Mouse (Mus musculus): ENCODE measurements around the gene Tanc1.
"Not testable (repeated sequence)": the region's sequence is repeated elsewhere in the genome, so short reads cannot be mapped to it uniquely, and the experiment has no call there.

Tanc1 gene

DNA sequence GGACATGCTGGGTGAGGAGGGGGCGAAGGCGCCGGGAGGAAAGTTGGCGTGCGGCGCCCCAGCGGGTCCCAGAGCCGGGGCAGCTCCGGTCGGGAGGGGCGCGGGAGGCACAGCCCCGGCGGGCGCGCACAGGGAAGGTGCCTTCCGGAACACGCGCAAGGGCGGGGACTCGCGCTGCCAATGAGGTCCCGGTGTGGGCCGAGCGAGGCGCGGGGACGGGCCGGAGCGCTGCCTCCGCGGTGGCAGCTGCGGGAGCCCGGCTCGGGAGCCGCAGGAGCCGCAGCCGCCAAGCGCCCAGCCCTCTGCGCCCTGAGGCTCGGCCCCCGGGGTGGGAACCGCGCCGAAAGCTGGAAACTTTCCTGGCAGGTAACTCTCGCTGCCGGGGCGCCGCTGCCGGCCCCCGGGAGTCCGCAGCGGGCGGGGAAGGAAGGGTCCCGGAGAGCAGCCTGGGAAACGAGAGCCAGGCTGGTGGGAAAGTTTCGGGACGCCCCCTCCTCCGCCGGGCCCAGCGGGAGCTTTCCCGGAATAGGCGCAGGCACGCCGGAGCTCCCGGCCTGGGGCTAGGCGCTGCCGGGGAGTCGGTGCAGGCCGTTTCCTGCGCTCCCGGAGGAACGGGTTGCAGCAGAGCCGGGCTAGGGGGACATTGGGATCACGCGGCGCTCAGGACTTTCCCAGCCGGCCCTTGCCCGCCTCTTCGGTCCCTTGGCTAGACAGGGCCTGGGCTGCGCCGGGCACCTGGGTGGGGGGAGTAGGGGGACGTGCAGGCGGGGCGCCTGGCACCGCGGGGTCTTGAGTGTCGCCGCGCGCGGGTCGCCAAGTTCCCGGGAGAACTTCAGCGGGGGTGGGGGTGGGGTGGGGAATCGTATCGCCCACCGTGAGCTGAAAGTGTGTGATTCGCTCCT, at the start of gene Tanc1:
TSS of gene Tanc1 (plus strand) at position 212 of the 902 bp plus-strand sequence.
- peak; percentile 91 for DNase-seq (ENCODE audit: low spot score)

DNA sequence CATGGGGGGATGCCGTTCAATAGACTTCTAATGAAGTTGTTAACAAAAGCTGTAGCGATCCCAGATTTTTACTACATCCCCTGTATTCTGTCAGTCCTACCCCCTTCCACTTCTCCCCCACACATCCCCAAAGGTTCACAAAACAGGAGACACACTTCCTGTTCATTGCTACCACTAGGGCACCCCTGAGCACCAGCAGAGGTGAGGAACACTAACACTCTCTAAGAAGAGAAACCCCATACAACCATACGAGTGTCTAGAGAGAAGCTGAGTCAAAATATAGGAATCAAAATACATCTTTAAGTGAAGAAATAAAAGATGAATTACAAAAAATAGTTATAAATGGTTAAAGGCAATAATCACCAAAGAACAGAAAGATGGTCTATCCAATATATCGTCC, 49.6 kb upstream of the Tanc1 start:
- DNase-seq (ENCODE audit: low spot score): no peak

DNA sequence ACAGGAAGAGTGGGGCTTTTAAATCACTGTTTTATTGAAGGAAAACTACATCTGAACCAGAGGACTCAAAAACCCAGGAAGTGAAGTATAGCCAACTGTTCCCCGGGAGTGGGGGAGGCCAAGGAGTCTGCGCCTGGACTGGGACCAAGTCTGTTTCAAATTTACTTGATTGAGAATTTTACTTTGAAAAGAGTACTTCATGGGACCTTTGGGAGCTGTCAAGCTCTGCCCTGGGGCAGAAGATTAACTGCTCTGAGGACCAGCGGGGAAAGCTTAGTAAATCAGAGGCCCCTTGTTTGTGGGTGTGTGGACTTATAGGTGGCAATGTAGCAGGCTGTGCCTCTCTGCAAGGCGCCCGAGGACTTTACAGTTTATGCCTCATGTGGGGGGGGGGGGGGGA, 49.1 kb upstream of the Tanc1 start:
- DNase-seq (ENCODE audit: low spot score): no peak

DNA sequence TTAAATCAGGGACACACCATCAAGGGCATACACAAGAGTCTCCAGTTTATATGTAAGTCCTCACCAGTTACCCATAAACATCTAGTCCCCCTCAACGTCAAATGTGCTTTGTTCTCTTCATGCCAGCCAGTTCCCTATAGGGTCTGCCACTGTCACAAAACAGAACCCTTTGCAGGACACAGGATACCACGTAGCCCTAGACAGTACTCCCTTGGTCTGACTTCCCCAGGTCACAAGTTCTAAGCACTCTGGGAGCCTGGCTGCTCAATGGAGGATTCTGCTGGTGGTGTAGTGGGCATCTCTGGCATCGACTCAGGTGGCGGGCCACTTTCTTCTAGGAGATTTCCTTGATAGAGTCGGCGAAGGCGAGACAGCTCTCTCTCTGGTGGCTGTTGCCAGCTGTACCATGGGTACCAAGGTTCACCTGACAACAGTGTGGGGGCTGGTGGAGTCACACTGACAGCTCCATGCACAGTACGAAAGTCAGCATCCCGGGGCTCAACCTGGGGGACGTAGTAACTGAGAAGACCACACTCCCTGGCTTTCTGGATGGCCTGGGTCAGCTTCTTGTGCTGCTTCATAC, 47.7 kb upstream of the Tanc1 start:
- not testable (repeated sequence) for DNase-seq (ENCODE audit: low spot score)

DNA sequence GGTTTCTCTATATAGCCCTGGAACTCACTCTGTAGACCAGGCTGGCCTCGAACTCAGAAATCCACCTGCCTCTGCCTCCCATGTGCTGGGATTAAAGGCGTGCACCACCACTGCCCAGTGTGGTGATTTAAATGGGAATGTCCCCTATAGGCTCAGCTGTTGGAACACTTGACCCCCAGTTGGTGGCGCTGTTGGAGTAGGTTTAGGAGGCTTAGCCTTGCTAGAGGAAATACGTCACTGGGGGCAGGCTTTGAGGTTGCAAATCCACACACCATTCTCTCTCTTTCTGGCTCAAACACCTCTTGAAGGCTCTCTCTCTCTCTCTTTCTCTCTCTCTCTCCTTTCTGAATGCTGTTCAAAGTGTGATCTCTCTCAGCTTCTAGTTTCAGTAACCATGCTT, 46.9 kb upstream of the Tanc1 start:
- no peak for DNase-seq (ENCODE audit: low spot score)

DNA sequence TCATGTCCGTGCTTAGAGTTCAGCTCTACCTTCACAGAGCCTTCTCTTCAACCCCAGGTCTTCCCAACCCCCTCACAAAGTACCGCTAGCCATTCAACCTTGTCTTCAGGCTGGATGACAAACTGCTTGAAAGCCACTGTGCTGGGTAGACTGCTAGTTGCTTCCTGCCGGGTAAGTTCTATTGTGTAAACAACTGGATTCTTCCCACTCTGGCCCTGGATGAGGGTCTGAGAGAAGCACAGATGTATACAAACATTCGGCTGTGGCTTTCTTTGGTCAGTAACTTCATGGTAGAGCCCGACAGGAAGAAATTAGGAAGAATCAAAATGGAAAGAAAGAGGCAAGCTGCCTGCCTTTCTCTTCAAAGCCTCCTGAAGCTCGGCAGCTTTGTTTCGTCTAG, 30.9 kb upstream of the Tanc1 start:
- DNase-seq (ENCODE audit: low spot score): no peak

DNA sequence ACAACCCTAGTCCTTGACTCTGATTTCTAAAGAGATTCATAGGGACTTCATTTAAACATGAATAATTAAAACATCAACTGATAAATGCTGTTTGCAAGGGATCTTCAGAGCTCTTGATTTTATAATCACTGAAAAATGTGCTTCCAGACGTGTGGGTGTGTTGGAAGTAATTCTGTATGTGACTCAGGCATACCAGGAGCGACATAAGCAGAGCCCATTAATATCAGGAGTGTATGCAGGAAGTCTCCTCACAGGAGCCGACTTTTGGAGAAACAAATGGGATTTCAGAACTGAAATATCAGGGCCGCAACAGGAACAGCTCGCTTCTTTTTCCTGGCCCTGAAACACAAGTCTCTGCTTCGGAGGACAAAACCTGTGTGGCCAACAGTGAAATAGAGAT, 27.9 kb upstream of the Tanc1 start:
- no peak for DNase-seq (ENCODE audit: low spot score)

DNA sequence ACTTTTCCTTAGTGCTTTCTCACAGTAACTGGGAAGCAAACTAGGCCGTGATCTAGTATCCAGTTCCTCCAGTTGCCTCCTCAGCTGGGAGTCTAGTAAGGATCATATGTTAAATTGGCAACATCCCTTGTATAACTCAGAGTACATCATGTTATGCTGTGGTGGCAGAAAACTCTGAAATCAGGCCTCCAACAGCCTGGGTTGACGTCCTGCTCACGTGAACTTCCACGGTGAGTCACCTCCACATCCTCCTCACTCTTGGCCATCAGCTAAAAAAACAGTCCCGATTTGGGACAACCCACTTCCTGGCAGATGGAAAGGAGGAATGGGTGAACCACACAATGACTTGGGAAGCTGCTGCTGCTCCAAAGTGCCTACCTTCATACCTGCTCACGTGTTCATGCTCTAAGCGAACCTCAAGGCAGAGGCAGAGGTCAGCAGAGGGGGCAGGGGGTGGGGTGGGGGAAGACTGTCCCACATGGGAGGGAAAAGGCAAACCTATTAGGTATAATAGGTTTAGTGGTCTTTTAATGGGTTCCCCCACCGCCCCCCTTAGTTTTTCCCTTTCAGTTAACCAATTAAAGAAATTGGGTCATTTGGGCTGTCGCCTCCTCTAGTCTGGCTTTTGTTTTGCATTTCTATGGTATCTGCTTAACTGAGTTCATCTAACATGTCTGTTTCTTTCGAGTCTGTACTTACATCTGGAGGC, 24.3 kb upstream of the Tanc1 start:
- no peak for DNase-seq (ENCODE audit: low spot score)

DNA sequence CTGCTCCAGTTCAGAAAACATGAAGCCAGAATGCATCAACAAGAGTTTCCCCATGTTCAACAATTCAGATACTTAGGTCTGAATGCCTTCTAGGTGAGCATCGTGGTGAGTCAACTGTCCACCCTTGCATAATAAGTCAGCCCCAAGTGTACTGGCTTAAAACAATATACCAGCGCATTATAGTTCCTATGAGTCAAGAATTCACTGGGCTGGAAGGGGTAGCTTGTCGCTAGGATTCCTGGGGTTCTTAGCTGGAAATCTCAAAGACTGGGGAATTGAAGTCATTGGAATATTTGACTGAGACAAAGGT, 23.8 kb upstream of the Tanc1 start:
- no peak for DNase-seq (ENCODE audit: low spot score)

DNA sequence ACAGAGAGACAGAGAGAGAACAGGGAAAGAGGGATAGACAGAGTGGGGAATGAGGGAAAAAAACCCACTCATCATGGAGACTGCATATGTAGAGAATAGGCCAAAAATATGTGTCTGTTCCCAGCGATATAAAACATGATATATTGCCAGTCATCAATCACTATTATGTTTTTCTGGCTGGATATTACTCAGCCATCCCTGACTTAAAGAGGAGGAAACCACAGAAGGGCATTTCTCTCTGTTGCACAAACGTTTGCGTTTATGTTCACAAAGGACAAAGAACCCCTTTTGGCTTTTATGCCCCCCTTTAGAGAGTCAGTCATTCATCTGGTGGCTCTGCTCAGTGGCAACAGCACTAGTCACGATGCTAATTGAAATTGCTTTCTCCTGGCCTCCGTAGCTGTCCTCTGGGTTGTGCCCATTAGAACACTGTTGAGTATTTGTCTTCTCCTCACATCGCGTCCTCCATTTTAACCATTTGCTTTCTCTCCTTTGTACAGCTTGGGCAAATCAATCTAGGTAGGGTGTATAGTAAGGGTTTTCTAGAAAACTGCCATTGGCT, 18.4 kb upstream of the Tanc1 start:
- DNase-seq (ENCODE audit: low spot score): no peak

DNA sequence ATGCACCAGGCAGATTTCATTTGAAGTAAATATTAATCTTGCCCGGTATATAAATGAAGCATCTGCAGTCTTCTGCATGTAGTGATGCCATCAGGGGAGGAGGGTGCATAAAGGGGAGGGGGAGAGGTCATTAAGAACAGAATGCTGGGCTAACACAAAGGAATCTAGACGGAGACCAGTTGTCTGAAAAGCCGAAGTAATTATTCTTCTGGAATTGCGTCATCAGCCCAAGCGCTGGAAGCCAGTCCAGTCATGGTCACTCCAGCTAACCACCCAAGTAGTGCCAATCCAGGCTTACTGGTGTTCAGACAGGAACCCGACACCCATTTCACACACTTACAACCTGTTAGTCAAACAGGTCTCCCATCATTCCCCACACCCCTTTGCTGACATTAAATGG, 17.7 kb upstream of the Tanc1 start:
- no peak for DNase-seq (ENCODE audit: low spot score)

DNA sequence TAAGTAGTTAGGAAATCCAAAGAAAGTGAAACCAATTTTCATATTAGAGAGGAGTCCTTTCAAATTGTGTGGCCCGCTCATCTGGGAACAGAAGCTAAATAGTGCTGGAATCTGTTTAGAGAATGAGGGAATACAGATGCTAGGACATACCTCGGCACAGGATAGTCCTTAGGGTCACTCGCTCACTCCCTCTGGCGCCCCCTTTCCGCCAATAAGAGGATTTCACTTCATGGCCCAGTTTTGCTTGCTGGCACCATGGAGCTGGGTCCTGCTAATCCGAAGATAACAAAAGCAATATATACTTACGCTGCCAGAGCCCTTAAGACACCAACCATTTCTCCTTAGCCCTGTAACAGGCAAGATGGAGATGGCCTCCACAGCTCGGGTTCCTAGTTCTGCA, 15.3 kb upstream of the Tanc1 start:
- no peak for DNase-seq (ENCODE audit: low spot score)

DNA sequence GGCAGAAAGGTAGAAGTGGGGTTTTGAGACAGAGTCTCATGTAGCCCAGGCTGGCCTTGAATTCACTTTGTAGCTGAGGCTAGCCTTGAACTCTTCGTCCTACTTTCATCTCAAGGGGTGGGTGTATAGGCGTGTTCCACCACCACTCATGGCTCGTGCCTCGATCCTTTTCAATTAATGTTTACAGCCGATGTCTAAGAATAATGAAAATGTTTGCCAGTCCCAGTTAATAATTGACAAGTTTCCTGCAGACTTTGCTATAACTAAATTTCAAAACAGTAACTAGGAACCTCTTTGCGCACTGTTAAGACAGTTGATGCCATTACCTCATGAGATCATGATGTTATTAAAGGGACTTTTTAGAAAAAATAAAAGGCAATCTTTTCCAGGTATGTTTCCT, 13.6 kb upstream of the Tanc1 start:
- no peak for DNase-seq (ENCODE audit: low spot score)

DNA sequence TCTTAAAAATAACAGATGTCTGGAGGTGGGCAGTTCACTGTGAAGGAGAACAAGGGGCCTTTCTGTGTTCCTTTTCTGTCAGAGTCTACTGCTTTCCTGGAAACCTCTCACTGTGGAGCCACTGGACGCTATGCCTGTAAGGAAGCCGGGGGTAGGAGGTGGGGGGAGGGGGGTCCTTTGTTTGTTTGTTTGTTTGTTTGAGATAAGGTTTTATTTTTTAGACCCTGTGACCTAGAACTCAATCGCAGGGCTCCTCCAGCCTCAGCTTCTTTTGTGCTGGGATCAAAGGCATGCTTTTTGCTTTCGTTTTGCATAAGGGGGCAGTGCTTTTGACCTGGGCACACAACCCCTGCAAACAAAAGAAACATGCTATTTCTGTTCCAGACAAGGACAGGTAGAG, 12.9 kb upstream of the Tanc1 start:
- DNase-seq (ENCODE audit: low spot score): no peak

DNA sequence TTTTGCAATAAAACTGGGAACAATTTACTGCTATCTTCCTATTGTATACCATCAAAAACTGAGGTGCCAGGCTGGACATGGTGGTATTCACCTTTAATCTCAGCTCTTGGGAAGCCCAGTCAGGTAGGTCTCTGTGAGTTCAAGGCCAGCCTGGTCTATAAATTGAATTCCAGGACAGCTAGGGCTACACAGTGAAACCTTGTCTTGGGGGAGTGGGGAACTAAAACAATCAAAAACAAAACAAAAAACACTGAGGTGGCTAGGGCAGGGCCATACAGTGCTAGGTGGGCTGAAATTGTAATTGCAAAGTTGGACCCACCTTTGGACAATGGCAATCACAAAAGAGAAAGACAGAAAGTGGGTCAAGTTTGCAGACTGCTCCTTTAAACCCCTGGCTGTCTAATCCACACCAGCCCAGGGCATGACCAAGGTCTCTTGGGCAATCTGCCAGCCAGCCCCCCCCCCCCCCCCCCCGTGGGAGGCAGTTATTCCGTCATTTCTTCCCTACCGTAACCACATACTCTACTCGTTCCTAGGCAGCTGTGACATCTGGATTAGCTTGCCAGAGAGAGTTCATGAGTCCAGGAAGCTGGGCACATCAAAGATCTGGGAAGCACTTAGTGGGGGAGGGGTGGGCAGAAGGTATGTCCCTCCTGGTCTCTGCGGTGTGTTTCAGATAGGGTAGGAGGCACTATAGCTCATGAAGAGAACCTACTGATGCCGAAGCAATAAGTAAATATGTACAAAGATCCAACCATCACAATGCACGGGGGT, 12.3 kb upstream of the Tanc1 start:
- no peak for DNase-seq (ENCODE audit: low spot score)

DNA sequence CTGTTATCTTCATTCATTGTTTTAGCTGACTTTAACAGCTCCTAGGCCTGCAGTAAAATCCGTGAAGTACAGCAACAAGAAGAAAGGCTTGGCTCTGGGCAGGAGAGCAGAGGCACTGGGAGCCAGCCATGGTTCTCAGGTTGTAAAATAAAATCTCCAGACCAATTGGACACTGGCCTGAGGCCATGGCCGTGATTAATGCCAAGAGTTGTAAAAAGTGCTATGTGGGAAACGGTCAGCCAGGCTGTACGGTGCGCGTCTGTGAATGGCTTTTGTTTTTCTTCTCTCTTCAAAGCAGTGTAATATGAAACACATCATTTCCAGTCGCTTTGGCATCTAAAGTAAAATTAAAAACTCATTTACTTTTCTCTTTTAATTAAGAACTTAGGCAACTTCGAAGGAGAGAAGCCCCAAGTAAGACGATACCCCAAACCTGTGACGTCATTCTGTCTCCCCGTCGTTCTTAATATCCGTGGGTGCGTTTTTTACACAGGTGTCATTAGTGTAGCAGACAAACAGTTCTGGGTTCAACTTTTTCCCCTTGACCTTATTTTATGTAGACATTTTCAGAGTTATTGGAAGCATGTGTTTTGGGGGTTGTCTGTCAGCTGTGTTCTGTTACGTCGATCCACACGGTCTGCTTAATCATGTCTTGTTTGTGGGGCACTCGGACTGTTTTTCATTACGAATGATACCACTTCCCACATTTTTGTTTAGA, 11.6 kb upstream of the Tanc1 start:
- DNase-seq (ENCODE audit: low spot score): peak; percentile 29

DNA sequence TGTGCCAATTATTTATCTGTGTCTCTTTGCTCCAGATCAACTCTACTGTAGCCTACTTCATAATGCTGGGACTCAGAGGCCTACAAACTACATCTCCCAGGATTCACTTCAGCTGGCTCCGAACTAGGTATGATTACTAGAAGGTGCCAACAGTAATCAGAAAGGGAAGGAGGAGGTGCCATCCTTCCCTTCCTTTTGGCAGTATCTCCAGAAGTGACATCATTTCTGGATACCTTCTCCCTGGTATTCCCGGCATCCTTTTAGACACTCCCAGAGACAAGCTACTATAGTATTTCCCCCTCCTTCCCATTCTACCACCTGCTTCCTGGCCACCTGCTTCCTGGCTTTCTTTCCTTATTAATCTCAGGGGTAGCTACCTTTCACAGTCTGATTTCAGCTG, 10.9 kb upstream of the Tanc1 start:
- no peak for DNase-seq (ENCODE audit: low spot score)

DNA sequence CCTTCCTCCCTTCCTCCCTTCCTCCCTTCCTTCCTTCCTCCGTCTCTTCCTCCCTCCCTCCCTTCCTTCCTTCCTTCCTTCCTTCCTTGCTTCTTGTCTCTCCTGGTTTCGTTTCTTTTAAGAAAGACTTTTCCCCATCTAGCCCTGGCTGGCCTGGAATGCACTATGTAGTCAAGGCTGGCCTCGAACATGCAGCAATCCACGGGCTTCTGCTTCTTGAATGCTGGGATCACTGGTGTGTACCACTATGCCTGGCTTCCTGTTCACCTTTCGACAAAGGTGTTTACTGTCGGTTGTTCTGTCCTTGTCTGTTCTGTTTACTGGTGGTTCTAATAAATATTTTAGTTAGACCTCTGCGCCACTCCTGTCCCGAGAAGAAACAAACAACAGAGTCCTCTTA, 10.4 kb upstream of the Tanc1 start:
- DNase-seq (ENCODE audit: low spot score): no peak

DNA sequence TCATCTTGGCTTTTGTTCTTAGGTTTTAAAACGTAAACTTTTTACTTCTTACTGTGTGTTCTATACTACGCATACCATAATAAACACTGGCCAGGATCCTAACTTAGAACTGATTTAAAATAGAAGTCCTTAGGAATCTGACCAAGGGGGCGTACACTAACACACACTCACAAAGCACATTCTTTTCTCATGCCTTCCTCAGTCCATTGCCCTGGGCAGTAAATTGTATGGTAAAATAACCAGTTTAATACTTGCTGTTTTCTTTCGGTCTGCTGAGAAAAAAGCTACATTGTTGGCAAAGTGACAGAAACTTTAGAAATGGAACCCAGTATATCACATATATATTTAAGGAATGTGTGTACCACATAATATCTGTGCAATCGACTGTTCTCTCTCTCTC, 2.9 kb upstream of the Tanc1 start:
- DNase-seq (ENCODE audit: low spot score): no peak

DNA sequence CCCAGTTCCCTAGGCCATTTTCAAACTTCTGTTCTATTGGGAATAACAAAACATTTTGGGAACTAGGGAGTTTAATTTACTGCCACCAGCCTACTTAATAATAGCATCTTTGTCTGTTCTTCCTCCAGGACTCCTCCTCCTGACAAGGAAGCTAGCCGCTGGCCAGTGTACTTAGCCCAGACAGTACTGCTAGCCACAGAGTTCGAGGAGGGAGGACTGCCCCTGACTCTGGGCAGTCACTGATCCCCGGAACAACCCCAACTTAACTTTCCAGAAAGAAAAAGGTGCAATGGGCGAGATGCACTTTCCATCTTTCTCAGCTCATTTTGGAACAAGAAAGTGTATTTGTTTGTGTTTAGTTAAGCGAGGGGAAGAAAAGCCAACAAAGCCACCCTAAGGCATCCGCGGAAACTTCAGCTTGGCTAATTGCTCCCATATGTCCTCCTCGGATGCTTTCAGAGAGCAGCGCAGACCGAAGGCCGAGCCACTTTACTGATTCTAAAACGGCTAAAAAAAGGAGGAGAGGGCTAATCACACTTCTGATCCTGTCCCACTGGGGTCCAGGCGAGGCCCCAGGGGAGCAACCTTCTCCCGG, 529 bp upstream of the Tanc1 start:
- DNase-seq (ENCODE audit: low spot score): no peak
